Mouse (Mus musculus) cortical plate, adult 2 months (tissue): ENCODE results near the gene Ttc7b.

Experiments
- CTCF ChIP-seq: fragments of 200-500 bp; IDR thresholded peaks from 2 replicates; pipeline ENCODE4 v1.5.1; 2011; ENCODE audit warnings: mild to moderate bottlenecking, control low read depth, low read length; ENCODE audit not compliant: insufficient read depth; ENCODE audit errors: extremely low read depth
- POLR2A ChIP-seq: fragments of 200-500 bp; IDR thresholded peaks from 2 replicates; pipeline ENCODE4 v1.6.1; 2011; ENCODE audit warnings: mild to moderate bottlenecking, low read length, control low read depth; ENCODE audit not compliant: insufficient read depth; ENCODE audit errors: extremely low read depth

DNA sequence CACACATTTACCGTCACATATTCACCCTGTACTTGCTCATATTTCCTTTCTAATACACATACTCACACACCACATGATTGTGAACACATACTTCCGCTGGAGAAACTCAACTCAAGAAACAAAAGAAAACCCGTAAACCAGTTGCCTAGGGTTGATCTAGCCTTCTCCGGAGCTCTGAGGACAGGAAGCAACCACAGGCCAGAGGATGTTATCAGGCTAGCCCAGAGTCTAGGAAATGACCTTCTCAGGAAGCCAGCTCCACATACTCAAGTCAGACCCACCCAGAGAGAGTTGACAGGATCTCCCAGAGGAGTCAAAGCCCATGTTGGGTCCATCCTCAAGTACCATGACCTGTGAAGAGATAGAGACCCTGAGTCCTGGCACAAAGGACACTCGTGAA is 12.0 kb downstream of the Ttc7b start:
- TF ChIP-seq CTCF (no peak), POLR2A (no peak)
